Mouse (Mus musculus): ENCODE results near the gene Gnb5. TPM values are rescaled to one million over a fixed set of nuclear protein-coding genes. Genes with fewer than 3 reads are reported as not detected.
"Not testable (repeated sequence)": the region's sequence is repeated elsewhere in the genome, so short reads cannot be mapped to it uniquely, and the experiment has no call there.

Gene Gnb5
- polyA plus RNA-seq, 1 experiment from 2014 or later: 33.7 TPM

GRCm38 (mm10) chr9:75363702-75364101 is 57.6 kb downstream of the Gnb5 start:
- not testable (repeated sequence) for H3K27ac ChIP-seq; H3K4me3 ChIP-seq; H3K36me3 ChIP-seq; H3K4me2 ChIP-seq (replicated peaks); H3K9ac ChIP-seq; H3K27me3 ChIP-seq; H3K9me3 ChIP-seq; ATAC-seq (ENCODE audit: insufficient number of reproducible peaks, insufficient read depth, low FRiP score, low TSS enrichment); H3K4me1 ChIP-seq
- WGBS: 72% methylated on average over 7 of the region's 7 CpGs

GRCm38 (mm10) chr9:75365195-75365594 is 59.1 kb downstream of the Gnb5 start:
- ATAC-seq (ENCODE audit: insufficient number of reproducible peaks, insufficient read depth, low FRiP score, low TSS enrichment): no peak
- Histone ChIP-seq H3K27ac (no peak overlapping the region), H3K4me2 (replicated peaks) (no peak overlapping the region), H3K9ac (no peak overlapping the region), H3K9me3 (no peaks in the 10 kb centered on the region), H3K4me3 (no peak overlapping the region), H3K4me1 (no peaks in the 10 kb centered on the region), H3K27me3 (no peaks in the 10 kb centered on the region), H3K36me3 (no peaks in the 10 kb centered on the region)
- 83% methylated on average over 4 of the region's 4 CpGs for WGBS

GRCm38 (mm10) chr9:75366191-75366590 is 60.1 kb downstream of the Gnb5 start:
- Histone ChIP-seq H3K4me2 (replicated peaks) (no peak overlapping the region), H3K27me3 (no peaks in the 10 kb centered on the region), H3K9me3 (no peaks in the 10 kb centered on the region), H3K4me3 (no peak overlapping the region), H3K4me1 (no peaks in the 10 kb centered on the region), H3K27ac (no peak overlapping the region), H3K9ac (no peak overlapping the region), H3K36me3 (no peaks in the 10 kb centered on the region)
- WGBS: 64% methylated on average over 5 of the region's 5 CpGs
- ATAC-seq (ENCODE audit: insufficient number of reproducible peaks, insufficient read depth, low FRiP score, low TSS enrichment): no peak

- Histone ChIP-seq H3K27me3 (no peaks in the 10 kb centered on the region), H3K9ac (no peak overlapping the region), H3K4me2 (replicated peaks) (no peak overlapping the region), H3K27ac (no peak overlapping the region), H3K9me3 (no peaks in the 10 kb centered on the region), H3K4me1 (no peaks in the 10 kb centered on the region), H3K36me3 (no peaks in the 10 kb centered on the region), H3K4me3 (no peak overlapping the region)
- no peak for ATAC-seq (ENCODE audit: insufficient number of reproducible peaks, insufficient read depth, low FRiP score, low TSS enrichment)
- 74% methylated on average over 3 of the region's 3 CpGs for WGBS
Observed at GRCm38 (mm10) chr9:75368779-75369178, 62.7 kb downstream of the Gnb5 start.

GRCm38 (mm10) chr9:75375606-75376005 is 69.5 kb downstream of the Gnb5 start:
- Histone ChIP-seq H3K36me3 (no peaks in the 10 kb centered on the region), H3K4me2 (replicated peaks) (no peak overlapping the region), H3K27ac (no peak overlapping the region), H3K4me3 (no peak overlapping the region), H3K27me3 (no peaks in the 10 kb centered on the region), H3K9me3 (no peaks in the 10 kb centered on the region), H3K9ac (no peak overlapping the region), H3K4me1 (no peaks in the 10 kb centered on the region)
- ATAC-seq (ENCODE audit: insufficient number of reproducible peaks, insufficient read depth, low FRiP score, low TSS enrichment): no peak
- 93% methylated on average over 9 of the region's 9 CpGs for WGBS

- H3K9ac ChIP-seq: no peak overlapping the region
- ATAC-seq (ENCODE audit: insufficient number of reproducible peaks, insufficient read depth, low FRiP score, low TSS enrichment): no peak
- no peaks in the 10 kb centered on the region for H3K36me3 ChIP-seq
- no peaks in the 10 kb centered on the region for H3K27me3 ChIP-seq
- no peak overlapping the region for H3K4me3 ChIP-seq
- 81% methylated on average over 1 of the region's 1 CpGs for WGBS
- no peak overlapping the region for H3K4me2 ChIP-seq (replicated peaks)
- no peak overlapping the region for H3K27ac ChIP-seq
- no peaks in the 10 kb centered on the region for H3K9me3 ChIP-seq
- no peaks in the 10 kb centered on the region for H3K4me1 ChIP-seq
Observed at GRCm38 (mm10) chr9:75376428-75376827, 70.3 kb downstream of the Gnb5 start.

- no peaks in the 10 kb centered on the region for H3K4me1 ChIP-seq
- H3K36me3 ChIP-seq: no peaks in the 10 kb centered on the region
- ATAC-seq (ENCODE audit: insufficient number of reproducible peaks, insufficient read depth, low FRiP score, low TSS enrichment): no peak
- no peak overlapping the region for H3K27ac ChIP-seq
- no peaks in the 10 kb centered on the region for H3K9me3 ChIP-seq
- no peaks in the 10 kb centered on the region for H3K27me3 ChIP-seq
- WGBS: 83% methylated on average over 2 of the region's 2 CpGs
- no peak overlapping the region for H3K4me2 ChIP-seq (replicated peaks)
- H3K4me3 ChIP-seq: no peak overlapping the region
- no peak overlapping the region for H3K9ac ChIP-seq
Observed at GRCm38 (mm10) chr9:75378774-75379173, 72.7 kb downstream of the Gnb5 start.

- Histone ChIP-seq H3K4me1 (no peaks in the 10 kb centered on the region), H3K4me2 (replicated peaks) (no peak overlapping the region), H3K4me3 (no peak overlapping the region), H3K36me3 (peaks cover 16% of the 10 kb centered on the region), H3K27ac (no peak overlapping the region), H3K9ac (no peak overlapping the region), H3K27me3 (no peaks in the 10 kb centered on the region), H3K9me3 (no peaks in the 10 kb centered on the region)
- ATAC-seq (ENCODE audit: insufficient number of reproducible peaks, insufficient read depth, low FRiP score, low TSS enrichment): no peak
- 90% methylated on average over 14 of the region's 14 CpGs for WGBS
Observed at GRCm38 (mm10) chr9:75382825-75383224, 76.7 kb downstream of the Gnb5 start.

- H3K27me3 ChIP-seq: no peaks in the 10 kb centered on the region
- H3K36me3 ChIP-seq: peaks cover 22% of the 10 kb centered on the region
- 83% methylated on average over 9 of the region's 9 CpGs for WGBS
- no peaks in the 10 kb centered on the region for H3K4me1 ChIP-seq
- H3K9ac ChIP-seq: no peak overlapping the region
- no peaks in the 10 kb centered on the region for H3K9me3 ChIP-seq
- no peak for ATAC-seq (ENCODE audit: insufficient number of reproducible peaks, insufficient read depth, low FRiP score, low TSS enrichment)
- no peak overlapping the region for H3K27ac ChIP-seq
- H3K4me3 ChIP-seq: no peak overlapping the region
- no peak overlapping the region for H3K4me2 ChIP-seq (replicated peaks)
Observed at GRCm38 (mm10) chr9:75383785-75384184, 77.7 kb downstream of the Gnb5 start.

GRCm38 (mm10) chr9:75384337-75384962 is 78.4 kb downstream of the Gnb5 start:
- Histone ChIP-seq H3K9me3 (no peaks in the 10 kb centered on the region), H3K27me3 (no peaks in the 10 kb centered on the region), H3K36me3 (peaks cover 29% of the 10 kb centered on the region), H3K27ac (no peak overlapping the region), H3K4me3 (no peak overlapping the region), H3K9ac (no peak overlapping the region), H3K4me1 (no peaks in the 10 kb centered on the region), H3K4me2 (replicated peaks) (no peak overlapping the region)
- WGBS: 87% methylated on average over 3 of the region's 3 CpGs
- no peak for ATAC-seq (ENCODE audit: insufficient number of reproducible peaks, insufficient read depth, low FRiP score, low TSS enrichment)

- no peaks in the 10 kb centered on the region for H3K9me3 ChIP-seq
- no peak overlapping the region for H3K27ac ChIP-seq
- H3K4me3 ChIP-seq: no peak overlapping the region
- H3K36me3 ChIP-seq: peaks cover 36% of the 10 kb centered on the region
- no peak overlapping the region for H3K4me2 ChIP-seq (replicated peaks)
- H3K27me3 ChIP-seq: no peaks in the 10 kb centered on the region
- WGBS: 85% methylated on average over 9 of the region's 9 CpGs
- no peaks in the 10 kb centered on the region for H3K4me1 ChIP-seq
- H3K9ac ChIP-seq: no peak overlapping the region
- no peak for ATAC-seq (ENCODE audit: insufficient number of reproducible peaks, insufficient read depth, low FRiP score, low TSS enrichment)
Observed at GRCm38 (mm10) chr9:75385218-75385974, 79.3 kb downstream of the Gnb5 start.

- WGBS: 84% methylated on average over 12 of the region's 12 CpGs
- Histone ChIP-seq H3K27me3 (no peaks in the 10 kb centered on the region), H3K4me3 (no peak overlapping the region), H3K4me1 (no peaks in the 10 kb centered on the region), H3K27ac (no peak overlapping the region), H3K9ac (no peak overlapping the region), H3K4me2 (replicated peaks) (no peak overlapping the region), H3K36me3 (peaks cover 90% of the 10 kb centered on the region), H3K9me3 (no peaks in the 10 kb centered on the region)
- ATAC-seq (ENCODE audit: insufficient number of reproducible peaks, insufficient read depth, low FRiP score, low TSS enrichment): no peak
Observed at GRCm38 (mm10) chr9:75393251-75393650, 87.2 kb downstream of the Gnb5 start.

Measured in embryonic facial prominence, embryonic 12.5 days (tissue).